ENCODE assay signal across 11 mouse cellular contexts in genomic region chr1:88625190-88625589, GRCm38 (mm10).
DNase-seq lines count a peak whose midpoint lies in the region; ATAC-seq and TF ChIP-seq lines count a peak whose summit lies in the region.
"Had no signal": no experiment of that assay in that cellular context is flagged by ENCODE, and none has a peak within 500 bp of the region (broad histone marks: within the 10 kb centered on the region; RNA-seq: fewer than 3 reads in every experiment).

No protein-coding gene starts in this region.

- 55% methylated on average over 1 of the region's 1 CpGs for WGBS in kidney, postnatal 0 days
- 50% methylated on average over 1 of the region's 1 CpGs for WGBS in heart, postnatal 0 days

- no peak overlapping the region for H3K9ac ChIP-seq in kidney, postnatal 0 days (ENCODE audit: low read depth, low read length)
- no peak overlapping the region for H3K9ac ChIP-seq in heart, postnatal 0 days (replicated peaks; ENCODE audit: low read depth, low read length)
- H3K9ac ChIP-seq: liver, embryonic 15.5 days; midbrain, embryonic 12.5 days had no signal

- TF ChIP-seq EP300 in heart, postnatal 0 days (IDR thresholded peaks at IDR 0.05; ENCODE audit: low read depth), result no peak

- H3K27me3 ChIP-seq in kidney, postnatal 0 days (ENCODE audit: insufficient read depth, low read length), result no peaks in the 10 kb centered on the region
- H3K27me3 ChIP-seq in heart, postnatal 0 days (ENCODE audit: control insufficient read depth, insufficient read depth, low read length), result no peaks in the 10 kb centered on the region
- H3K27me3 ChIP-seq: liver, embryonic 15.5 days; midbrain, embryonic 12.5 days had no signal

- TF ChIP-seq CTCF in kidney, postnatal 0 days (IDR thresholded peaks at IDR 0.05; ENCODE audit: low read depth), result no peak
- peak; percentile 8; the same call in 1 of the 2 replicates for TF ChIP-seq CTCF in heart, postnatal 0 days (IDR thresholded peaks at IDR 0.05; ENCODE audit: low read depth)

- no peak overlapping the region for H3K4me3 ChIP-seq in kidney, postnatal 0 days (replicated peaks; ENCODE audit: low read depth, low read length)
- no peak overlapping the region for H3K4me3 ChIP-seq in heart, postnatal 0 days (ENCODE audit: low read depth, low read length)
- H3K4me3 ChIP-seq: liver, embryonic 15.5 days; midbrain, embryonic 12.5 days had no signal

- H3K27ac ChIP-seq in kidney, postnatal 0 days, result no peak overlapping the region
- H3K27ac ChIP-seq in heart, postnatal 0 days (ENCODE audit: low read depth), result no peak overlapping the region
- H3K27ac ChIP-seq: liver, embryonic 15.5 days; midbrain, embryonic 12.5 days had no signal

- no peak overlapping the region for H3K4me2 ChIP-seq in kidney, postnatal 0 days (ENCODE audit: low read length)
- H3K4me2 ChIP-seq in heart, postnatal 0 days (ENCODE audit: low read depth, low read length), result no peak overlapping the region
- H3K4me2 ChIP-seq: liver, embryonic 15.5 days; midbrain, embryonic 12.5 days had no signal

- intact Hi-C loops in left cerebral cortex, postnatal 4 days (cut with DNase I), result no loop called here
- intact Hi-C loops in gastrocnemius, postnatal 14 days (cut with DNase I; ENCODE audit: low total_unique reads), result loop anchor here (10.0 kb wide), 1 partner anchor 60 kb away; no protein-coding TSS in a partner anchor

- no peaks in the 10 kb centered on the region for H3K36me3 ChIP-seq in kidney, postnatal 0 days (ENCODE audit: insufficient read depth, low read length)
- H3K36me3 ChIP-seq in heart, postnatal 0 days (replicated peaks; ENCODE audit: control insufficient read depth, insufficient read depth, low read length), result no peaks in the 10 kb centered on the region
- H3K36me3 ChIP-seq: liver, embryonic 15.5 days; midbrain, embryonic 12.5 days had no signal

- DNase-seq in kidney, postnatal 0 days (ENCODE audit: low spot score), result peak; percentile 25
- no peak for DNase-seq in kidney, adult 11 months
- DNase-seq in adrenal gland, postnatal 36 days, result peak; percentile 11 to 31
- peak; percentile 51 for DNase-seq in heart, postnatal 0 days (ENCODE audit: low spot score)
- peak; percentile 77 for DNase-seq in lung, postnatal 10 days
- DNase-seq in left cerebral cortex, postnatal 4 days, result no peak
- DNase-seq in urinary bladder, postnatal 10 days (ENCODE audit: low spot score), result no peak
- no peak for DNase-seq in gastrocnemius, postnatal 14 days
- DNase-seq: cerebellum, adult 11-12 months had no signal

- H3K4me1 ChIP-seq in kidney, postnatal 0 days (replicated peaks; ENCODE audit: insufficient read depth, low read length), result no peaks in the 10 kb centered on the region
- H3K4me1 ChIP-seq in heart, postnatal 0 days (ENCODE audit: control insufficient read depth, insufficient read depth), result 0 out of 2 replicates have a peak, but pooled peaks cover 6% of the 10 kb centered on the region
- H3K4me1 ChIP-seq: liver, embryonic 15.5 days had no signal

- ATAC-seq in kidney, postnatal 0 days (replicated peaks; ENCODE audit: low FRiP score, low read depth), result no peak
- ATAC-seq in heart, postnatal 0 days (ENCODE audit: insufficient read depth, low read depth), result no peak

- no peaks in the 10 kb centered on the region for H3K9me3 ChIP-seq in kidney, postnatal 0 days (replicated peaks; ENCODE audit: low read length)
- no peaks in the 10 kb centered on the region for H3K9me3 ChIP-seq in heart, postnatal 0 days (replicated peaks; ENCODE audit: control insufficient read depth, low read length)
- H3K9me3 ChIP-seq: liver, embryonic 15.5 days; midbrain, embryonic 12.5 days had no signal

Comparison
In these comparisons a context has a peak if more than half of its experiments do, and no peak if none do; other contexts are left out.
1. DNase-seq: peak in kidney, postnatal 0 days (single experiment), adrenal gland, postnatal 36 days (2 of 2), heart, postnatal 0 days (single experiment) and lung, postnatal 10 days (single experiment); none in kidney, adult 11 months (single experiment), left cerebral cortex, postnatal 4 days (single experiment), urinary bladder, postnatal 10 days (single experiment) and gastrocnemius, postnatal 14 days (single experiment).